Mouse (Mus musculus) hindbrain, embryonic 11.5 days (tissue): ENCODE data around the gene Rffl. TPM values are rescaled to one million over a fixed set of nuclear protein-coding genes. Genes with fewer than 3 reads are reported as not detected.

Source experiments
- ATAC-seq: fragments of 200-750 bp; cut with Nextera tagmentation; 2 replicates; pipeline ENCODE4 v1.8.0; 2017; ENCODE audit warnings: mild to moderate bottlenecking, moderate TSS enrichment, moderate library complexity; ENCODE audit not compliant: low FRiP score
- DNase-seq: peaks from one replicate; pipeline ENCODE4 v3.0.0-alpha.2; 2015; ENCODE audit warnings: low spot score
- H3K27ac ChIP-seq: fragments of 300-500 bp; sonication (generic); 2 replicates; pipeline ENCODE4 v1.5.1; 2014; ENCODE audit warnings: mild to moderate bottlenecking, low read depth, low read length
- H3K27me3 ChIP-seq: fragments of 300-500 bp; sonication (generic); 2 replicates; pipeline ENCODE4 v1.6.1; 2014; ENCODE audit warnings: mild to moderate bottlenecking, low read length, moderate library complexity, mixed read lengths; ENCODE audit not compliant: control insufficient read depth, insufficient read depth
- H3K36me3 ChIP-seq: fragments of 300-500 bp; sonication (generic); 2 replicates; pipeline ENCODE4 v1.6.1; 2014; ENCODE audit warnings: mild to moderate bottlenecking, low read length, moderate library complexity, mixed read lengths; ENCODE audit not compliant: control insufficient read depth, insufficient read depth
- H3K4me1 ChIP-seq: fragments of 300-500 bp; sonication (generic); replicated peaks from 2 replicates; pipeline ENCODE4 v1.6.1; 2014; ENCODE audit warnings: low read length, mixed read lengths; ENCODE audit not compliant: control insufficient read depth, insufficient read depth
- H3K4me2 ChIP-seq: fragments of 300-500 bp; sonication (generic); replicated peaks from 2 replicates; pipeline ENCODE4 v1.6.1; 2014; ENCODE audit warnings: mild to moderate bottlenecking, low read depth, low read length
- H3K4me3 ChIP-seq: fragments of 300-500 bp; sonication (generic); 2 replicates; pipeline ENCODE4 v1.5.1; 2014; ENCODE audit warnings: low read depth, low read length
- H3K9ac ChIP-seq: fragments of 300-500 bp; sonication (generic); 2 replicates; pipeline ENCODE4 v1.6.1; 2014; ENCODE audit warnings: low read depth, low read length
- H3K9me3 ChIP-seq: fragments of 300-500 bp; sonication (generic); 2 replicates; pipeline ENCODE4 v1.6.1; 2016; ENCODE audit warnings: low read length; ENCODE audit not compliant: control insufficient read depth
- WGBS: fragments of 180-500 bp; shearing (Covaris S2); extraction: QIAGEN DNeasy Blood & Tissue Kit; methylation state at CpG from one replicate; pipeline ENCODE4 v1.1.7; 2014; 5-methylcytosine and 5-hydroxymethylcytosine counted together
- polyA plus RNA-seq: library from polyadenylated mRNA; unstranded; fragments of >200 nt; fragmentation: Nextera tagmentation; extraction: Ambion mirVana; gene quantifications from 2 replicates; pipeline ENCODE4 v1.2.1, GENCODE M21; 2014

Rffl gene
- polyA plus RNA-seq, 1 experiment from 2014 or later, result 6.3 TPM

- no peak overlapping the region for H3K9ac ChIP-seq
- H3K36me3 ChIP-seq, result no peaks in the 10 kb centered on the region
- H3K4me2 ChIP-seq, result no peak overlapping the region
- H3K9me3 ChIP-seq, result no peaks in the 10 kb centered on the region
- H3K27me3 ChIP-seq, result no peaks in the 10 kb centered on the region
- 87% methylated on average over 1 of the region's 1 CpGs for WGBS
- DNase-seq (no peak), ATAC-seq (no peak)
- no peak overlapping the region for H3K4me3 ChIP-seq
- no peak overlapping the region for H3K27ac ChIP-seq
- no peaks in the 10 kb centered on the region for H3K4me1 ChIP-seq
Observed at GRCm38 (mm10) chr11:82755919-82756318, 115.1 kb downstream of the Rffl start.

Other genes starting within 250 kb of the Rffl start
- 0.49 and 0.69 TPM in 2 replicates for gene Cct6b, start 106.9 kb downstream of the Rffl start, polyA plus RNA-seq
- 39.2 and 42.6 TPM in 2 replicates for gene Zfp830, start 106.9 kb downstream of the Rffl start, polyA plus RNA-seq
- gene Lig3, start 90.1 kb downstream of the Rffl start, polyA plus RNA-seq, result 38.0 and 48.0 TPM in 2 replicates
- 14.6 and 15.7 TPM in 2 replicates for gene Rad51d, start 19.4 kb upstream of the Rffl start, polyA plus RNA-seq
- 0.09 and 0.22 TPM in 2 replicates for gene Fndc8, start 20.9 kb upstream of the Rffl start, polyA plus RNA-seq
- gene Nle1, start 37.2 kb upstream of the Rffl start, polyA plus RNA-seq, result 19.8 and 22.9 TPM in 2 replicates
- gene Unc45b, start 39.3 kb upstream of the Rffl start, polyA plus RNA-seq, result 0.42 and 0.45 TPM in 2 replicates
- gene Slfn5, start 80.1 kb upstream of the Rffl start, polyA plus RNA-seq, result 0.85 and 1.3 TPM in 2 replicates
- 9.7 and 10.1 TPM in 2 replicates for gene Slfn9, start 120.6 kb upstream of the Rffl start, polyA plus RNA-seq
- gene Slfn8, start 149.6 kb upstream of the Rffl start, polyA plus RNA-seq, result 0.28 TPM in 2 replicates
- 1.5 and 1.6 TPM in 2 replicates for gene Slfn2, start 193.9 kb upstream of the Rffl start, polyA plus RNA-seq
- gene Slfn1, start 245.6 kb upstream of the Rffl start, polyA plus RNA-seq, result not detected in 2 replicates